Comparison of ENCODE assay signal across 12 mouse cellular contexts in genomic region chr19:44476541-44476940, GRCm38 (mm10). TPM values are rescaled to one million over a fixed set of nuclear protein-coding genes. Genes with fewer than 3 reads are reported as not detected.
DNase-seq lines count a peak whose midpoint lies in the region; ATAC-seq and TF ChIP-seq lines count a peak whose summit lies in the region.
"Had no signal": no experiment of that assay in that cellular context is flagged by ENCODE, and none has a peak within 500 bp of the region (broad histone marks: within the 10 kb centered on the region; RNA-seq: fewer than 3 reads in every experiment).

No protein-coding gene starts in this region.

- H3K9me3 ChIP-seq in kidney, embryonic 15.5 days (replicated peaks), result no peaks in the 10 kb centered on the region
- no peaks in the 10 kb centered on the region for H3K9me3 ChIP-seq in CH12.LX (replicated peaks; ENCODE audit: low read length)
- H3K9me3 ChIP-seq in heart, embryonic 12.5 days (replicated peaks), result no peaks in the 10 kb centered on the region
- H3K9me3 ChIP-seq: limb, embryonic 10.5 days; neural tube, embryonic 15.5 days had no signal

- TF ChIP-seq POLR2A in CH12.LX (IDR thresholded peaks at IDR 0.05; ENCODE audit: low read depth, low read length), result no peak

- peak; percentile 13 to 77; a peak in 2 of 4 replicates for TF ChIP-seq CTCF in CH12.LX (conservative IDR thresholded peaks at IDR 0.05 in 1 of 2, IDR thresholded peaks at IDR 0.05 in 1 of 2; ENCODE audit: low read depth in 2 of 2, low read length in 2 of 2)

- dilution Hi-C loops in CH12.LX (cut with MboI; ENCODE audit: extremely low pct_ligation_motif_present, extremely low pct_unique_long_range_greater_than_20kb, low sequenced_read_pairs), result no loop called here

- 0 out of 2 replicates have a peak, but pooled peaks cover 5% of the 10 kb centered on the region for H3K27me3 ChIP-seq in kidney, embryonic 15.5 days
- H3K27me3 ChIP-seq in CH12.LX (replicated peaks), result peaks cover 8% of the 10 kb centered on the region
- H3K27me3 ChIP-seq in heart, embryonic 12.5 days (replicated peaks), result peaks cover 7% of the 10 kb centered on the region; the same call in 1 of the 2 replicates

- no peak for TF ChIP-seq EP300 in CH12.LX (IDR thresholded peaks at IDR 0.05; ENCODE audit: low read length)

- TF ChIP-seq RAD21 in CH12.LX (IDR thresholded peaks at IDR 0.05; ENCODE audit: low read depth, low read length), result peak; percentile 59

- H3K9ac ChIP-seq in kidney, embryonic 15.5 days, result no peak overlapping the region
- no peak overlapping the region for H3K9ac ChIP-seq in CH12.LX (ENCODE audit: insufficient read depth, low read depth)
- no peak overlapping the region for H3K9ac ChIP-seq in heart, embryonic 12.5 days
- H3K9ac ChIP-seq: neural tube, embryonic 15.5 days had no signal

- H3K79me2 ChIP-seq in CH12.LX (replicated peaks; ENCODE audit: control insufficient read depth, extremely low read depth, insufficient read depth, poor library complexity, severe bottlenecking), result no peaks in the 10 kb centered on the region

- H3K36me3 ChIP-seq in kidney, embryonic 15.5 days, result no peaks in the 10 kb centered on the region
- no peaks in the 10 kb centered on the region for H3K36me3 ChIP-seq in CH12.LX (replicated peaks in 1 of 2; ENCODE audit: control insufficient read depth in 1 of 2, insufficient read depth in 1 of 2, low read length in 1 of 2)
- H3K36me3 ChIP-seq in heart, embryonic 12.5 days, result no peaks in the 10 kb centered on the region
- H3K36me3 ChIP-seq: limb, embryonic 10.5 days; neural tube, embryonic 15.5 days had no signal

- peak; percentile 33 for DNase-seq in kidney, adult 9 months
- DNase-seq in 416B (ENCODE audit: low read depth), result peak; percentile 44
- DNase-seq in CH12.LX (ENCODE audit: extremely low read depth), result peak; percentile 56
- peak; percentile 62 for DNase-seq in embryo, embryonic 10.5 days (ENCODE audit: low spot score)
- DNase-seq: gastrocnemius, postnatal 10 days; heart, postnatal 36 days had no signal

- no peak overlapping the region for H3K4me2 ChIP-seq in kidney, embryonic 15.5 days
- no peak overlapping the region for H3K4me2 ChIP-seq in CH12.LX (ENCODE audit: insufficient read depth, low read depth, poor library complexity, severe bottlenecking)
- no peak overlapping the region for H3K4me2 ChIP-seq in heart, embryonic 12.5 days
- H3K4me2 ChIP-seq: neural tube, embryonic 15.5 days had no signal

- H3K27ac ChIP-seq in kidney, embryonic 15.5 days, result no peak overlapping the region
- H3K27ac ChIP-seq in CH12.LX (ENCODE audit: insufficient read depth, low read depth), result no peak overlapping the region
- H3K27ac ChIP-seq in heart, embryonic 12.5 days (ENCODE audit: poor library complexity, severe bottlenecking), result no peak overlapping the region
- H3K27ac ChIP-seq: limb, embryonic 10.5 days; neural tube, embryonic 15.5 days had no signal

- ATAC-seq in kidney, embryonic 15.5 days (replicated peaks; ENCODE audit: low FRiP score), result no peak
- no peak for ATAC-seq in megakaryocyte-erythroid progenitor cell, adult 5-6 weeks (replicated peaks; ENCODE audit: low FRiP score, low TSS enrichment, poor library complexity, severe bottlenecking)
- ATAC-seq in heart, embryonic 12.5 days (ENCODE audit: insufficient number of reproducible peaks, low FRiP score), result no peak

- no peak overlapping the region for H3K4me3 ChIP-seq in kidney, embryonic 15.5 days (replicated peaks)
- no peak overlapping the region for H3K4me3 ChIP-seq in CH12.LX (replicated peaks in 1 of 3; ENCODE audit: low read depth in 2 of 3, low read length in 2 of 3, poor library complexity in 1 of 3)
- H3K4me3 ChIP-seq in heart, embryonic 12.5 days, result no peak overlapping the region
- H3K4me3 ChIP-seq: limb, embryonic 10.5 days; neural tube, embryonic 15.5 days had no signal

- in situ Hi-C loops in CH12.LX (cut with MboI; ENCODE audit: low pct_ligation_motif_present, low pct_unique_long_range_greater_than_20kb, low sequenced_read_pairs), result loop anchor here (5.0 kb wide), 2 partner anchors 56 to 104 kb away; no protein-coding TSS in a partner anchor

- 54% methylated on average over 3 of the region's 3 CpGs for WGBS in kidney, embryonic 15.5 days
- WGBS in heart, embryonic 12.5 days, result 53% methylated on average over 3 of the region's 3 CpGs

- H3K4me1 ChIP-seq in kidney, embryonic 15.5 days, result peaks cover 7% of the 10 kb centered on the region; the same call in 1 of the 2 replicates
- no peaks in the 10 kb centered on the region for H3K4me1 ChIP-seq in CH12.LX (ENCODE audit: control insufficient read depth in 1 of 2, insufficient read depth in 2 of 2)
- no peaks in the 10 kb centered on the region for H3K4me1 ChIP-seq in heart, embryonic 12.5 days (replicated peaks)
- H3K4me1 ChIP-seq: limb, embryonic 10.5 days; neural tube, embryonic 15.5 days had no signal

TF ChIP-seq in CH12.LX, 34 proteins besides CTCF, POLR2A, EP300 and RAD21:
- TF ChIP-seq MAZ (IDR thresholded peaks at IDR 0.05; ENCODE audit: low read depth, low read length) (no peak), CHD1 (IDR thresholded peaks at IDR 0.05; ENCODE audit: low read depth, low read length) (no peak), KAT2A (IDR thresholded peaks at IDR 0.05; ENCODE audit: insufficient replicate concordance, low read length) (no peak), USF1 (IDR thresholded peaks at IDR 0.05; ENCODE audit: low read depth, low read length) (no peak), ZNF384 (IDR thresholded peaks at IDR 0.05; ENCODE audit: low read depth, low read length) (no peak), SMC3 (IDR thresholded peaks at IDR 0.05; ENCODE audit: low read depth, low read length) (peak; percentile 68), UBTF (IDR thresholded peaks at IDR 0.05; ENCODE audit: low read depth, low read length) (no peak)

RNA-seq across cellular contexts. Expression of gene Wnt8b, which starts 16.7 kb away (rescaled TPM):
- 2.6 and 3.4 TPM in 2 replicates for polyA plus RNA-seq in kidney, embryonic 15.5 days (2015; fragmentation: Nextera tagmentation; extraction: Ambion mirVana)
- total RNA-seq in CH12.LX (2012; rRNA removed), result not detected in 2 replicates
- total RNA-seq in CH12.LX (2014; rRNA removed), result not detected in 2 replicates
- polyA plus RNA-seq in CH12.LX (2012; ENCODE audit: insufficient read length, low read depth), result 0.07 TPM in 1 of 2 replicates, not detected in the other
- total RNA-seq in megakaryocyte-erythroid progenitor cell, adult 5-6 weeks (2014; fragmentation: Nextera tagmentation), result not detected in 2 replicates
- total RNA-seq in megakaryocyte-erythroid progenitor cell, adult 5-6 weeks (2017), result not detected in 2 replicates
- polyA plus RNA-seq in heart, embryonic 12.5 days (2016; fragmentation: Nextera tagmentation; extraction: Ambion mirVana), result not detected in 2 replicates
- total RNA-seq: gastrocnemius, postnatal 10 days; heart, postnatal 36 days; megakaryocyte progenitor cell, adult 5-6 weeks had no signal
- polyA plus RNA-seq: limb, embryonic 10.5 days had no signal
